In the genomic region with DNA sequence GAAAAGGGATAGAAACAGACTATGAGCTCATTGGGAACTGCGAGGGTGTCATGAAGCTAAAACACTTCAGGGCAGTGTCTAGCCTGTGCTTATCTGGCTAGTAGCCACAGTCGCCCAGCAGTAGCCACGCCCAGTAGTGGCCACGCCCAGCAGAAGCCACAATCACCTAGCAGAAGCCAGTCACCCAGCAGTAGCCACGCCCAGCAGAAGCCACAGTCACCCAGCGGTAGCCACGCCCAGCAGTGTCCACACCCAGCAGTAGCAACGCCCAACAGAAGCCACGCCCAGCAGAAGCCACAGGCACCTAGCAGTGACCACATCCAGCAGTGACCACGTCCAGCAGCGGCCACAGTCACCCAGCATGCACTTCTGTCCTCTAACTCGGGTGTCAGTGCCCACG, we compare ENCODE assay signal across 9 mouse cellular contexts.
DNase-seq lines count a peak whose midpoint lies in the region; ATAC-seq and TF ChIP-seq lines count a peak whose summit lies in the region.
"Had no signal": no experiment of that assay in that cellular context is flagged by ENCODE, and none has a peak within 500 bp of the region (broad histone marks: within the 10 kb centered on the region; RNA-seq: fewer than 3 reads in every experiment).

No protein-coding gene starts in this region.

- WGBS in kidney, embryonic 15.5 days = 16% methylated on average over 13 of the region's 13 CpGs
- whole genome bisulfite sequencing in kidney, adult 2 months = 23% methylated on average over 13 of the region's 13 CpGs

- H3K27me3 ChIP-seq in kidney, embryonic 15.5 days = peaks cover 26% of the 10 kb centered on the region
- H3K27me3 ChIP-seq in kidney, adult 2 months (replicated peaks; ENCODE audit: control insufficient read depth, insufficient read depth, low read length) = no peaks in the 10 kb centered on the region

- H3K9ac ChIP-seq in kidney, embryonic 15.5 days = no peak overlapping the region

- peaks cover 18% of the 10 kb centered on the region for H3K4me1 ChIP-seq in kidney, embryonic 15.5 days
- no peaks in the 10 kb centered on the region for H3K4me1 ChIP-seq in kidney, adult 2 months (ENCODE audit: control insufficient read depth, insufficient read depth, low read length)

- DNase-seq in kidney, adult 2 months = no peak
- peak; percentile 5 for DNase-seq in c-Kit-negative CD71-positive TER-119-positive erythroid progenitor cells, embryonic 14.5 days (ENCODE audit: low read depth, low spot score)
- peak; percentile 12 for DNase-seq in induced T-regulatory cell, adult 2 months (ENCODE audit: low read depth)
- DNase-seq in natural killer cell, adult 2 months (ENCODE audit: low spot score in 2 of 2) = peak; percentile 48 to 73
- DNase-seq in layer of hippocampus, adult 11-12 months (ENCODE audit: low spot score) = no peak
- DNase-seq in right cerebral cortex, postnatal 36 days (ENCODE audit: low spot score in 2 of 2) = no peak
- DNase-seq: thymus, adult 18-20 months had no signal

- H3K9me3 ChIP-seq in kidney, embryonic 15.5 days (replicated peaks) = no peaks in the 10 kb centered on the region

- H3K27ac ChIP-seq in kidney, embryonic 15.5 days = no peak overlapping the region
- no peak overlapping the region for H3K27ac ChIP-seq in kidney, adult 2 months (ENCODE audit: insufficient read depth, low read depth, low read length)

- no peaks in the 10 kb centered on the region for H3K36me3 ChIP-seq in kidney, embryonic 15.5 days
- H3K36me3 ChIP-seq in kidney, adult 2 months (ENCODE audit: control insufficient read depth, insufficient read depth, low read length) = no peaks in the 10 kb centered on the region

- no peak for TF ChIP-seq POLR2A in kidney, adult 2 months (IDR thresholded peaks at IDR 0.05; ENCODE audit: low read depth, low read length)

- peak; percentile 73; the same call in 1 of the 2 replicates for ATAC-seq in kidney, embryonic 15.5 days (replicated peaks; ENCODE audit: low FRiP score)
- ATAC-seq in inflammation-experienced regulatory T-cells, adult 6 months = no peak

- H3K4me2 ChIP-seq in kidney, embryonic 15.5 days = peak overlapping the region; percentile 49

- TF ChIP-seq CTCF in kidney, adult 2 months (conservative IDR thresholded peaks at IDR 0.05; ENCODE audit: insufficient read depth, insufficient read length, low read depth, low read length) = no peak

- H3K4me3 ChIP-seq in kidney, embryonic 15.5 days (replicated peaks) = peak overlapping the region; percentile 22
- no peak overlapping the region for H3K4me3 ChIP-seq in kidney, adult 2 months (ENCODE audit: insufficient read depth, low read depth, low read length)

Comparison
In these comparisons a context has a peak if more than half of its experiments do, and no peak if none do; other contexts are left out.
1. DNase-seq: peak in c-Kit-negative CD71-positive TER-119-positive erythroid progenitor cells, embryonic 14.5 days (single experiment), induced T-regulatory cell, adult 2 months (single experiment) and natural killer cell, adult 2 months (2 of 2); none in kidney, adult 2 months (single experiment), layer of hippocampus, adult 11-12 months (single experiment) and right cerebral cortex, postnatal 36 days (0 of 2).